Mouse (Mus musculus) granulocyte monocyte progenitor cell, adult 5-6 weeks (primary cell): Measurements from ENCODE around the gene Csmd2. TPM values are rescaled to one million over a fixed set of nuclear protein-coding genes. Genes with fewer than 3 reads are reported as not detected.

Experiments used
- ATAC-seq: replicated peaks from 2 replicates; pipeline ENCODE4 v1.8.0; 2016; ENCODE audit warnings: mild to moderate bottlenecking, moderate TSS enrichment, inconsistent platforms; ENCODE audit not compliant: poor library complexity, severe bottlenecking
- total RNA-seq, 2 experiments: library from RNA; stranded (forward) in 1 of 2; stranded (reverse) in 1 of 2; fragments of 200-712, 200-1000 nt in 1 of 2; fragments of >200 nt in 1 of 2; fragmentation: Nextera tagmentation in 1 of 2; gene quantifications; 2 replicates each; pipeline ENCODE4 v1.2.3; 2014 to 2017

The Csmd2 gene
- total RNA-seq, 2 experiments from 2014 or later: not detected

- ATAC-seq: no peak
Measured at GRCm38 (mm10) chr4:128451383-128451794, 463.7 kb downstream of the Csmd2 start.

GRCm38 (mm10) chr4:128466708-128467107, 479.1 kb downstream of the Csmd2 start:
- ATAC-seq: no peak

GRCm38 (mm10) chr4:128468040-128468439, 480.4 kb downstream of the Csmd2 start:
- ATAC-seq: no peak

- ATAC-seq: no peak
Measured at GRCm38 (mm10) chr4:128476249-128476648, 488.6 kb downstream of the Csmd2 start.

GRCm38 (mm10) chr4:128483891-128484290, 496.2 kb downstream of the Csmd2 start:
- no peak for ATAC-seq

- no peak for ATAC-seq
Measured at GRCm38 (mm10) chr4:128484679-128485078, 497.0 kb downstream of the Csmd2 start.

GRCm38 (mm10) chr4:128489521-128490100, 502.0 kb downstream of the Csmd2 start:
- no peak for ATAC-seq

- ATAC-seq: no peak
Measured at GRCm38 (mm10) chr4:128492055-128492454, 504.4 kb downstream of the Csmd2 start.

- no peak for ATAC-seq
Measured at GRCm38 (mm10) chr4:128499980-128500379, 512.3 kb downstream of the Csmd2 start.

GRCm38 (mm10) chr4:128506878-128507277, 519.2 kb downstream of the Csmd2 start:
- no peak for ATAC-seq

- no peak for ATAC-seq
Measured at GRCm38 (mm10) chr4:128509885-128510284, 522.2 kb downstream of the Csmd2 start.

- ATAC-seq: no peak
Measured at GRCm38 (mm10) chr4:128514496-128514895, 526.8 kb downstream of the Csmd2 start.

GRCm38 (mm10) chr4:128521276-128521675, 533.6 kb downstream of the Csmd2 start:
- no peak for ATAC-seq

GRCm38 (mm10) chr4:128543378-128543777, 555.7 kb downstream of the Csmd2 start:
- ATAC-seq: no peak

- ATAC-seq: peak; percentile 35; the same call in 1 of the 2 replicates
Measured at GRCm38 (mm10) chr4:128543956-128544486, 556.4 kb downstream of the Csmd2 start.

GRCm38 (mm10) chr4:128550756-128551155, 563.1 kb downstream of the Csmd2 start:
- no peak for ATAC-seq

GRCm38 (mm10) chr4:128554198-128554597, 566.5 kb downstream of the Csmd2 start:
- no peak for ATAC-seq

GRCm38 (mm10) chr4:128560327-128560726, 572.7 kb downstream of the Csmd2 start:
- ATAC-seq: no peak

GRCm38 (mm10) chr4:128575811-128576210, 588.2 kb downstream of the Csmd2 start:
- no peak for ATAC-seq

- peak; percentile 52; the same call in 1 of the 2 replicates for ATAC-seq
Measured at GRCm38 (mm10) chr4:128579182-128579581, 591.5 kb downstream of the Csmd2 start.

- ATAC-seq: no peak
Measured at GRCm38 (mm10) chr4:128593286-128593685, 605.6 kb downstream of the Csmd2 start.

- ATAC-seq: peak; percentile 63
Measured at GRCm38 (mm10) chr4:128594062-128594461, 606.4 kb downstream of the Csmd2 start.
